In the genomic region with DNA sequence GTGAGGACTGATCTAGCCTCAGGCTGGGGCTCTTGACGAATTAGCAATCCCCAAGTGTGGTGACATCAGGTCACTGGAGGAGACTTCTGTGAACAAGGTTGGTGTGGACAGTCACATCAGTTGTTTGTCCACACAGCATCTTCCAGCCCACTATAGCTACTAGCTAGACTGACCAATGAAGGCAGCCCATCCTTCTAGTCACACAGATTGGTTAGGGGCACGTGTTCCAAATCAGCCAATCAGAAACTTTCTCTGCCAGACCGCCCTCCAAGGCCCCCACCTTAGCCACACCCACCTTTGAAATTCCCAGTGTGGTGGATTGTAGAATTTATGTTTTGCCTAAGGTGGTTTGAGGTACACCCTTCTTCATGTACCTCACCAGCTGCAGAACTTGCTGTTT, we compare ENCODE assay signal across 24 mouse cellular contexts. TPM values are rescaled to one million over a fixed set of nuclear protein-coding genes. Genes with fewer than 3 reads are reported as not detected.
"Had no signal": no experiment of that assay in that cellular context is flagged by ENCODE, and none has a peak within 500 bp of the region (broad histone marks: within the 10 kb centered on the region; RNA-seq: fewer than 3 reads in every experiment).

No protein-coding gene starts in this region.

- H3K27ac ChIP-seq: kidney, embryonic 15.5 days; limb, embryonic 12.5 days; limb, embryonic 15.5 days; liver, embryonic 14.5 days; macrophage; midbrain, embryonic 13.5 days; stomach, embryonic 15.5 days had no signal

- H3K4me3 ChIP-seq: kidney, embryonic 15.5 days; limb, embryonic 12.5 days; limb, embryonic 15.5 days; midbrain, embryonic 13.5 days; stomach, embryonic 15.5 days had no signal

- H3K4me2 ChIP-seq: kidney, embryonic 15.5 days; limb, embryonic 12.5 days; limb, embryonic 15.5 days; liver, embryonic 11.5 days; lung, embryonic 14.5 days; midbrain, embryonic 13.5 days; stomach, embryonic 15.5 days had no signal

- H3K4me1 ChIP-seq: stomach, embryonic 15.5 days had no signal

- ATAC-seq: liver, postnatal 0 days; lung, postnatal 0 days; midbrain, embryonic 13.5 days had no signal

- H3K9ac ChIP-seq: kidney, embryonic 15.5 days; limb, embryonic 12.5 days; limb, embryonic 15.5 days; liver, embryonic 14.5 days; liver, postnatal 0 days; lung, embryonic 14.5 days; midbrain, embryonic 13.5 days; stomach, embryonic 15.5 days had no signal

- H3K27me3 ChIP-seq: kidney, embryonic 15.5 days; limb, embryonic 15.5 days; midbrain, embryonic 13.5 days; stomach, embryonic 15.5 days had no signal

- H3K36me3 ChIP-seq: kidney, embryonic 15.5 days; limb, embryonic 12.5 days; limb, embryonic 15.5 days; midbrain, embryonic 13.5 days; stomach, embryonic 15.5 days had no signal

- H3K9me3 ChIP-seq: kidney, embryonic 15.5 days; limb, embryonic 12.5 days; limb, embryonic 15.5 days; midbrain, embryonic 13.5 days; stomach, embryonic 15.5 days had no signal

- DNase-seq: kidney, adult 8-10 months; kidney, postnatal 10 days; kidney, postnatal 36 days; left cerebral cortex, postnatal 4 days; liver, postnatal 0 days; lung, embryonic 14.5 days; right cerebral cortex, adult 18-20 months; right cerebral cortex, postnatal 25 days; spleen, adult 18-20 months; thymus, postnatal 25 days had no signal

RNA-seq across cellular contexts. Expression of a gene that starts 54.5 kb away (rescaled TPM):
- total RNA-seq: megakaryocyte, adult 5-6 weeks had no signal
- polyA plus RNA-seq: limb, embryonic 12.5 days; lung, embryonic 14.5 days; lung, postnatal 0 days; macrophage; midbrain, embryonic 13.5 days; midbrain, postnatal 0 days; neural tube, embryonic 11.5 days; neural tube, embryonic 14.5 days; thymus, postnatal 0 days had no signal
